Mouse (Mus musculus) stomach, embryonic 14.5 days (tissue): ENCODE measurements around the gene Dmac2. TPM values are rescaled to one million over a fixed set of nuclear protein-coding genes. Genes with fewer than 3 reads are reported as not detected.

Experiments used
- ATAC-seq: fragments of 200-750 bp; cut with Nextera tagmentation; 2 replicates; pipeline ENCODE4 v1.8.0; 2017; ENCODE audit warnings: low read depth, moderate TSS enrichment; ENCODE audit not compliant: insufficient number of reproducible peaks, insufficient read depth, low FRiP score
- H3K27ac ChIP-seq: fragments of 300-500 bp; sonication (generic); 2 replicates; pipeline ENCODE4 v1.5.1; 2014; ENCODE audit warnings: mild to moderate bottlenecking, low read length, moderate library complexity, mixed read lengths
- H3K27me3 ChIP-seq: fragments of 300-500 bp; sonication (generic); 2 replicates; pipeline ENCODE4 v1.6.1; 2014; ENCODE audit warnings: low read length, control low read depth, mixed read lengths; ENCODE audit not compliant: control insufficient read depth, insufficient read depth
- H3K36me3 ChIP-seq: fragments of 300-500 bp; sonication (generic); 2 replicates; pipeline ENCODE4 v1.6.1; 2014; ENCODE audit warnings: mild to moderate bottlenecking, control low read depth, low read length, moderate library complexity, mixed read lengths; ENCODE audit not compliant: control insufficient read depth, insufficient read depth
- H3K4me1 ChIP-seq: fragments of 300-500 bp; sonication (generic); 2 replicates; pipeline ENCODE4 v1.6.1; 2014; ENCODE audit warnings: low read length, control low read depth, mixed read lengths; ENCODE audit not compliant: control insufficient read depth, insufficient read depth
- H3K4me2 ChIP-seq: fragments of 300-500 bp; sonication (generic); replicated peaks from 2 replicates; pipeline ENCODE4 v1.6.1; 2014; ENCODE audit warnings: low read depth, low read length, control low read depth
- H3K4me3 ChIP-seq: fragments of 300-500 bp; sonication (generic); 2 replicates; pipeline ENCODE4 v1.5.1; 2014; ENCODE audit warnings: low read depth, low read length, control low read depth
- H3K9ac ChIP-seq: fragments of 300-500 bp; sonication (generic); replicated peaks from 2 replicates; pipeline ENCODE4 v1.6.1; 2014; ENCODE audit warnings: low read depth, mild to moderate bottlenecking, control low read depth, low read length, moderate library complexity, mixed read lengths
- H3K9me3 ChIP-seq: fragments of 300-500 bp; sonication (generic); 2 replicates; pipeline ENCODE4 v1.6.1; 2016; ENCODE audit warnings: low read depth, low read length, control low read depth; ENCODE audit not compliant: control insufficient read depth
- WGBS: fragments of 180-500 bp; shearing (Covaris S2); extraction: QIAGEN DNeasy Blood & Tissue Kit; methylation state at CpG from one replicate; pipeline ENCODE4 v1.1.7; 2014; 5-methylcytosine and 5-hydroxymethylcytosine counted together
- polyA plus RNA-seq: library from polyadenylated mRNA; unstranded; fragments of >200 nt; fragmentation: Nextera tagmentation; extraction: Ambion mirVana; gene quantifications from 2 replicates; pipeline ENCODE4 v1.2.1, GENCODE M21; 2014

The Dmac2 gene
- polyA plus RNA-seq, 1 experiment from 2014 or later, result 44.9 TPM

DNA sequence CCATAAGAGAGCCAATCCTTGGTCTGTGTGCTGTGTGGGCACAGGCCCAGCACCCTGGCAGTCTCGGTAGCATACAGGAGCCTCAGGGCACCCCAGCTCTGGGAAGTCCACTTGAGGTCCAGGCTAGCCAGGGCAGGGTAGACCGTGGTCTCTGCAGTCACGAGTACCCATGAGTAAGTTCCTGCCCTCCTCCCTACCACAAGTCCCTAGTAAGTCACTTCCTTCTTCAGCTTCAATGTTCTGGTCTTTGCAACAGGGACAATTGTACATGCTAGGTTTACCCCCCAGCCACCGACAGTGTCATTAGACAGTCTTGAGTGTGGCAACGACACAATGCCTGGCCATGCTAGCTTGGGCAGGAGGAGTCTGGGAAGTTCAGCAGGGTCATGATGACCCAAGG lies 13.5 kb downstream of the Dmac2 start:
- H3K9ac ChIP-seq, result no peak overlapping the region
- H3K4me3 ChIP-seq, result no peak overlapping the region
- H3K4me2 ChIP-seq, result no peak overlapping the region
- no peaks in the 10 kb centered on the region for H3K27me3 ChIP-seq
- peaks cover 12% of the 10 kb centered on the region; the same call in 1 of the 2 replicates for H3K4me1 ChIP-seq
- ATAC-seq, result no peak
- H3K27ac ChIP-seq, result no peak overlapping the region
- H3K9me3 ChIP-seq, result no peaks in the 10 kb centered on the region
- peaks cover 16% of the 10 kb centered on the region for H3K36me3 ChIP-seq
- 83% methylated on average over 5 of the region's 5 CpGs for WGBS

DNA sequence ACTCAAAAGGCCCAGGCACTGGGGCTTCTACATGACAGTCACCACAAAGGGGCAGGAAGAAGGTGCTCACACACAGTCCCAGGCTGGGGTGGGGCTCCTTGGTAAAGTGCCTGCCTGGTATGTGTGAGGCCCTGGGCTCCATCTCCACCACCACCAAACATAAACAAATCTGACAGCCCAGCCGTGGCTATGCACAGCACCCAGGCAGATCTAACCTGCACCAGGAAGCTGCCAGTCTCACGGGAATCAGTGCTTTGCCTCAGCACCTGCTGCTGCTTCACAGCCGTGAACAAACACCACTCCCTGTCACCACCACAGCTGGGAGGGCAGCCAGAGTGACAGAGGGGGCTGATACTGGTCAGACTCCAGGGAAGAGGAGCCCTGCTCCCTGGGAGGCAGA lies 17.2 kb downstream of the Dmac2 start:
- Histone ChIP-seq H3K9me3 (no peaks in the 10 kb centered on the region), H3K4me2 (no peak overlapping the region), H3K4me1 (no peaks in the 10 kb centered on the region), H3K36me3 (peaks cover 10% of the 10 kb centered on the region; the same call in 1 of the 2 replicates), H3K9ac (no peak overlapping the region), H3K27ac (no peak overlapping the region), H3K27me3 (no peaks in the 10 kb centered on the region), H3K4me3 (no peak overlapping the region)
- ATAC-seq, result no peak
- WGBS, result 32% methylated on average over 3 of the region's 3 CpGs

DNA sequence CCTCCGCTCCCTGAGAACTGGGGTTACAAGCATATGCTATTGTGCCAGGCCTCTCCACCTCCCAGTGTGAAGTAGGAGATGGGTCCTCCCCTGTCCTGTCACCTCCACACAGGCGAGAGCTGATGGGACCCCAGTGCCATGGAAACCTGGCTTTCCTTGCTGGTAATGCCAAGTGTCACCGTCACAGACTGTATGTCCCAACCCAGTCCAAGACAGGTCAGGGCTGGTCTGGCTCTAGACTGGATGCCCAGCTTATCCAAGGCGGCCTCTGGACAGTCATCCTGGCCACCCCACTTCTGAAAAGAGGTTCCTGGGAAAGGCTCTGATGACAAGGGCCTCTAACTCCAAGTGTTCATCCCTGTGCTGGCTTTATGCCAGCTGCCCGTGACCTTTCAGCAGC lies 17.9 kb downstream of the Dmac2 start:
- no peaks in the 10 kb centered on the region for H3K9me3 ChIP-seq
- H3K4me3 ChIP-seq, result no peak overlapping the region
- no peak for ATAC-seq
- no peak overlapping the region for H3K4me2 ChIP-seq
- H3K27ac ChIP-seq, result no peak overlapping the region
- H3K4me1 ChIP-seq, result no peaks in the 10 kb centered on the region
- peaks cover 14% of the 10 kb centered on the region; the same call in 1 of the 2 replicates for H3K36me3 ChIP-seq
- no peak overlapping the region for H3K9ac ChIP-seq
- 83% methylated on average over 5 of the region's 5 CpGs for WGBS
- H3K27me3 ChIP-seq, result no peaks in the 10 kb centered on the region

DNA sequence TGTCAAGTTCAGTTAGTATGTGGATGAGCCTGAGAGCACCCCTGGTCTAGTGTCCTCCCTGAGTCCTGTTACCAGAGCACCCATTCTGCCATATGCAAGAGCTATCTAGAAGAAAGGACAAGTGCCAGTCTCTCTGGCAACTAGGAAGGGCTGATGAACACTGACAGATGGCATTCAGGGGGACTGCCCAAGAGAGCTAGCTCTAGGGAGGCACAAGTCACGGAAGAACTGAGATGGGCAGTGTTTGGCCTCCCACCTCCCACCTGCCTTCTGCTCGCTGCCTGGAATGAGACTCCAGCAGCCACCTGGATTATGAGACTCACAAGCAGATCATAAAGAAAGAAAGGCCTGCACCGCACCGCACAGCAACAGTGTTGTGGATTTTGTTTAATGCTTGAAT lies 20.5 kb downstream of the Dmac2 start:
- Histone ChIP-seq H3K27ac (no peak overlapping the region), H3K9ac (no peak overlapping the region), H3K9me3 (no peaks in the 10 kb centered on the region), H3K4me1 (no peaks in the 10 kb centered on the region), H3K36me3 (peaks cover 14% of the 10 kb centered on the region; the same call in 1 of the 2 replicates), H3K27me3 (no peaks in the 10 kb centered on the region), H3K4me2 (no peak overlapping the region), H3K4me3 (no peak overlapping the region)
- 94% methylated on average over 4 of the region's 4 CpGs for WGBS
- no peak for ATAC-seq

DNA sequence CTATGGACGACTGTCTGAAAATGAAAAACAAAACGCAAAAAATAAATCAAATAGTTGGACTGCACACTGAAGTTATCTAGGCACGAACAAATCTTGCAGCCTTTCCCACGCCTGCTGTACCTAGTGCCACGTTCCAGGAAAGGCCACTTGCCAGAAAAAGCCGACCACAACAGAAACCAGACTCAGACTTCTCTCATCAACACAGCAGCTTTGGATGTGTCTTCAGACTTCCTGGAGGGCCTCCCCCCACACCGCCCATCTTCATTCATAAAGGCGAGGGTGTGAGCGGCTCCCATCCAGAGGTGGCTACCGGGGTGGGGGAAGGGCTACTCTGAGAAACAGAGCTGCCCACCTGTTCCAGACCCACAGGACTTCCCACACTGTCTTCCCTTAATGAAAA lies 24.9 kb downstream of the Dmac2 start:
- Histone ChIP-seq H3K27me3 (no peaks in the 10 kb centered on the region), H3K36me3 (peaks cover 4% of the 10 kb centered on the region; the same call in 1 of the 2 replicates), H3K9me3 (no peaks in the 10 kb centered on the region), H3K4me3 (no peak overlapping the region), H3K4me2 (no peak overlapping the region), H3K9ac (no peak overlapping the region), H3K27ac (no peak overlapping the region), H3K4me1 (no peaks in the 10 kb centered on the region)
- WGBS, result 77% methylated on average over 10 of the region's 10 CpGs
- no peak for ATAC-seq

DNA sequence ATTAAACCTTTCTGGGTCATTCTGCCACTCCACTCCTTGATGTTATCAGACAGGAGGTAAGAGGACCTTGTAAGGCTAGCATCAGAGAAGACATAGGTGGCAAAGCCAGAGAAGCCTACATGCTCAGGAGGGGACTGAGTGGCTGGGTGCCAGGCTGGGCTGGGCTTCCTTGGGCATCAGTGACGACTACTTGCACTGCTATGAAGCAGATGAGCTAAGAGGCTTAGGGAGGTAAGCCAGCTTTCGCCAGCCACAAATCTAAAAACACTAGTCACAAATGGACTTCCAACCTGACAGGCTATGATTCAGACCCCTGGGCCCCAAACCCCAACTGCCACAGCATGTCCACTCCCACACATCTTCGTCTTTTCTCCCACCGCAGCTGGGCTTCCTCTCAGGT lies 25.4 kb downstream of the Dmac2 start:
- Histone ChIP-seq H3K27me3 (no peaks in the 10 kb centered on the region), H3K9me3 (no peaks in the 10 kb centered on the region), H3K4me2 (no peak overlapping the region), H3K36me3 (peaks cover 4% of the 10 kb centered on the region; the same call in 1 of the 2 replicates), H3K27ac (no peak overlapping the region), H3K4me1 (no peaks in the 10 kb centered on the region), H3K4me3 (no peak overlapping the region), H3K9ac (no peak overlapping the region)
- WGBS, result 76% methylated on average over 4 of the region's 4 CpGs
- ATAC-seq, result no peak

DNA sequence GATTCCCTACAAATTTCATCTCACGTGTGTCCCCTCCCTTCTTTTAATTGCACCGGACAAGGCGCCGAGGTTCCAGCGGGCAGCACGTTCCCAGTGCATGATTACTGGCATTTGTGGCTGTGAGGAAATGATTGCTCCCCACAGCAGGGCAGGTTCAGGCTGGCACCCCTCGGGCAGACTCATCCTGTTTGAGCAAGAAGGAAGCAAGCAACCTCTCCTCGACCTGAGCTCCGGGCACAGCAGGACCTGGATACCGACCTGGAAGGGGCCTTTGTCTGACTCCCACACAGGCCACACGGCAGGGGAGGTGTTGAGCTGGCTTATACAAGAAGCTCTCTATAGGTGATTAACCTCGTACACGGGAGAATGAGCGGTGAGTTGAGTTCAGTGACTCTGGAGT lies 25.9 kb downstream of the Dmac2 start:
- no peak overlapping the region for H3K9ac ChIP-seq
- no peaks in the 10 kb centered on the region for H3K4me1 ChIP-seq
- H3K4me3 ChIP-seq, result no peak overlapping the region
- no peaks in the 10 kb centered on the region for H3K27me3 ChIP-seq
- WGBS, result 68% methylated on average over 14 of the region's 14 CpGs
- ATAC-seq, result no peak
- H3K9me3 ChIP-seq, result no peaks in the 10 kb centered on the region
- no peak overlapping the region for H3K27ac ChIP-seq
- peaks cover 4% of the 10 kb centered on the region; the same call in 1 of the 2 replicates for H3K36me3 ChIP-seq
- no peak overlapping the region for H3K4me2 ChIP-seq

DNA sequence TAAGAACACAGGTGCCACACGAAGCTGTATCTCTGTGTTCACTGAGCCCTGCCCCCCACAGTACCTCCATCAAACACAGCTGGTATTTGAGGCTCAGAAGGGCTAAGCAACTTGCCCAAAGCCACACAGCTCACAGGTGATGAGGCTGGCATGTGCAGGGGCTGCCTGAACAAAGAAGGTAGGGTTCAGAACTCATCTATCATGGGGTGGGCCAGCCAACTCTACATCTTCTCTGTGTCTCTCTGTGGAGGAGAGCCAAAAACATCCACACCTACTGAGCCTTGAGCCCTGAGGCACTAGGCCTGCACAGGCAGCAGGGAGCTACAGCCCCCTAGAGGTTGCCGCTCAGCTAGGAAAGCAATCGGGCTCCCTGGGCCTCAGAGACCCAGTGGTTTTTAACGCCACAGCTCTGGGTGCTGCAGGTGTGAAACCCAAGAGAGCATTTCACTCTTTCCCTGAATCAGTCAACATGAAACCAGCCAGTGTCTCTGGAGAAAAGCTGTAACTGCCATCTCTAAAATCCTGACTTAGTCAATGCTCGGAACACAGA lies 28.4 kb downstream of the Dmac2 start:
- no peaks in the 10 kb centered on the region for H3K9me3 ChIP-seq
- H3K9ac ChIP-seq, result no peak overlapping the region
- H3K4me3 ChIP-seq, result no peak overlapping the region
- H3K36me3 ChIP-seq, result no peaks in the 10 kb centered on the region
- H3K27ac ChIP-seq, result no peak overlapping the region
- H3K4me2 ChIP-seq, result no peak overlapping the region
- WGBS, result 58% methylated on average over 5 of the region's 5 CpGs
- H3K4me1 ChIP-seq, result no peaks in the 10 kb centered on the region
- ATAC-seq, result no peak
- H3K27me3 ChIP-seq, result no peaks in the 10 kb centered on the region

DNA sequence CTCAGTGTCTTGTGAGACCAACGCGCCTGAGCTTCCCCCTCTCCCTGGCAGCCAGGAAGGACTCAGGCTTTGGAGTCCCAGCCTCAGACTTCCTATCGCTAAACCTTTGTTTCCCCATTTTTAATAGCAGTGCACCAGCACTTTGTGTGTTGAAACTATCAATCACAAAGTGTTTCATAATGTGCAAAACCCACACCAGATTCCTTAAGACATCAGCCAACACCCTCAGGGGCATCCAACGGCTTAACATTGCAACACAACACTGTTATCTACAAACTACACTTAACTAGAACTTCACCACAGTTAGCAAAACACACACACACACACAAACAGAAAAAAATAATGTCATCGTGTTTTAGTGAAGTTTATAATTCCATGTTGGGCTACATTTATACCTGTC lies 30.6 kb downstream of the Dmac2 start:
- Histone ChIP-seq H3K36me3 (no peaks in the 10 kb centered on the region), H3K9ac (no peak overlapping the region), H3K4me2 (no peak overlapping the region), H3K4me1 (no peaks in the 10 kb centered on the region), H3K4me3 (no peak overlapping the region), H3K9me3 (no peaks in the 10 kb centered on the region), H3K27me3 (no peaks in the 10 kb centered on the region), H3K27ac (no peak overlapping the region)
- WGBS, result 74% methylated on average over 5 of the region's 5 CpGs
- no peak for ATAC-seq
